Mouse (Mus musculus): ENCODE measurements around the gene Pcbd2. TPM values are rescaled to one million over a fixed set of nuclear protein-coding genes. Genes with fewer than 3 reads are reported as not detected.

The Pcbd2 gene
- polyA plus RNA-seq (2014; fragmentation: Illumina TruSeq; extraction: RNeasy Lipid Tissue Mini Kit (QIAGEN cat#74804); ENCODE audit: low read depth, low replicate concordance), result 29.5 TPM

GRCm38 (mm10) chr13:55727120-55727838, at the start of gene Pcbd2:
TSS of gene Pcbd2 (plus strand) at chr13:55727368.

GRCm38 (mm10) chr13:55692535-55693242, 34.5 kb upstream of the Pcbd2 start, which contains the start of gene B230219D22Rik:
TSS of gene B230219D22Rik (plus strand) at chr13:55693124.

GRCm38 (mm10) chr13:55714501-55715166, 12.5 kb upstream of the Pcbd2 start, which contains the start of gene Txndc15:
TSS of gene Txndc15 (plus strand) at chr13:55714650.

GRCm38 (mm10) chr13:55784268-55784667, 57.1 kb downstream of the Pcbd2 start, which contains the start of gene Catsper3:
TSS of gene Catsper3 (plus strand) at chr13:55784568.

Other genes starting within 250 kb of the Pcbd2 start
- 7.0 TPM for gene Dbn1, start 239.3 kb upstream of the Pcbd2 start, polyA plus RNA-seq (2014; fragmentation: Illumina TruSeq; extraction: RNeasy Lipid Tissue Mini Kit (QIAGEN cat#74804); ENCODE audit: low read depth, low replicate concordance)
- gene Pdlim7, start 213.7 kb upstream of the Pcbd2 start, polyA plus RNA-seq (2014; fragmentation: Illumina TruSeq; extraction: RNeasy Lipid Tissue Mini Kit (QIAGEN cat#74804); ENCODE audit: low read depth, low replicate concordance), result 65.4 TPM
- 2.6 TPM for gene Dok3, start 198.1 kb upstream of the Pcbd2 start, polyA plus RNA-seq (2014; fragmentation: Illumina TruSeq; extraction: RNeasy Lipid Tissue Mini Kit (QIAGEN cat#74804); ENCODE audit: low read depth, low replicate concordance)
- 15.0 TPM for gene Ddx41, start 190.7 kb upstream of the Pcbd2 start, polyA plus RNA-seq (2014; fragmentation: Illumina TruSeq; extraction: RNeasy Lipid Tissue Mini Kit (QIAGEN cat#74804); ENCODE audit: low read depth, low replicate concordance)
- gene Fam193b, start 156.2 kb upstream of the Pcbd2 start, polyA plus RNA-seq (2014; fragmentation: Illumina TruSeq; extraction: RNeasy Lipid Tissue Mini Kit (QIAGEN cat#74804); ENCODE audit: low read depth, low replicate concordance), result 48.4 TPM
- 97.7 TPM for gene Tmed9, start 153.6 kb upstream of the Pcbd2 start, polyA plus RNA-seq (2014; fragmentation: Illumina TruSeq; extraction: RNeasy Lipid Tissue Mini Kit (QIAGEN cat#74804); ENCODE audit: low read depth, low replicate concordance)
- gene B4galt7, start 127.5 kb upstream of the Pcbd2 start, polyA plus RNA-seq (2014; fragmentation: Illumina TruSeq; extraction: RNeasy Lipid Tissue Mini Kit (QIAGEN cat#74804); ENCODE audit: low read depth, low replicate concordance), result 10.3 TPM
- 17.0 TPM for gene Caml, start 104.4 kb upstream of the Pcbd2 start, polyA plus RNA-seq (2014; fragmentation: Illumina TruSeq; extraction: RNeasy Lipid Tissue Mini Kit (QIAGEN cat#74804); ENCODE audit: low read depth, low replicate concordance)
- gene Ddx46, start 92.3 kb upstream of the Pcbd2 start, polyA plus RNA-seq (2014; fragmentation: Illumina TruSeq; extraction: RNeasy Lipid Tissue Mini Kit (QIAGEN cat#74804); ENCODE audit: low read depth, low replicate concordance), result 25.7 TPM
- 44.1 TPM for gene B230219D22Rik, start 34.2 kb upstream of the Pcbd2 start, polyA plus RNA-seq (2014; fragmentation: Illumina TruSeq; extraction: RNeasy Lipid Tissue Mini Kit (QIAGEN cat#74804); ENCODE audit: low read depth, low replicate concordance)
- 61.0 TPM for gene Txndc15, start 12.7 kb upstream of the Pcbd2 start, polyA plus RNA-seq (2014; fragmentation: Illumina TruSeq; extraction: RNeasy Lipid Tissue Mini Kit (QIAGEN cat#74804); ENCODE audit: low read depth, low replicate concordance)
- gene Catsper3, start 57.2 kb downstream of the Pcbd2 start, polyA plus RNA-seq (2014; fragmentation: Illumina TruSeq; extraction: RNeasy Lipid Tissue Mini Kit (QIAGEN cat#74804); ENCODE audit: low read depth, low replicate concordance), result not detected
- gene Pitx1, start 108.8 kb downstream of the Pcbd2 start, polyA plus RNA-seq (2014; fragmentation: Illumina TruSeq; extraction: RNeasy Lipid Tissue Mini Kit (QIAGEN cat#74804); ENCODE audit: low read depth, low replicate concordance), result not detected